Mouse (Mus musculus) granulocyte monocyte progenitor cell, adult 5-6 weeks (primary cell): Measurements from ENCODE around the gene Limd1. TPM values are rescaled to one million over a fixed set of nuclear protein-coding genes. Genes with fewer than 3 reads are reported as not detected.

Experiments
- ATAC-seq: replicated peaks from 2 replicates; pipeline ENCODE4 v1.8.0; 2016; ENCODE audit warnings: mild to moderate bottlenecking, moderate TSS enrichment, inconsistent platforms; ENCODE audit not compliant: poor library complexity, severe bottlenecking
- total RNA-seq, 2 experiments: library from RNA; stranded (forward) in 1 of 2; stranded (reverse) in 1 of 2; fragments of 200-712, 200-1000 nt in 1 of 2; fragments of >200 nt in 1 of 2; fragmentation: Nextera tagmentation in 1 of 2; gene quantifications; 2 replicates each; pipeline ENCODE4 v1.2.3; 2014 to 2017

Gene Limd1
- total RNA-seq, 2 experiments from 2014 or later, result 26.2 to 26.3 TPM

- peak; percentile 76 for ATAC-seq
These were observed 1.9 kb downstream of the Limd1 start for GRCm38 (mm10) chr9:123480253-123480921.

DNA sequence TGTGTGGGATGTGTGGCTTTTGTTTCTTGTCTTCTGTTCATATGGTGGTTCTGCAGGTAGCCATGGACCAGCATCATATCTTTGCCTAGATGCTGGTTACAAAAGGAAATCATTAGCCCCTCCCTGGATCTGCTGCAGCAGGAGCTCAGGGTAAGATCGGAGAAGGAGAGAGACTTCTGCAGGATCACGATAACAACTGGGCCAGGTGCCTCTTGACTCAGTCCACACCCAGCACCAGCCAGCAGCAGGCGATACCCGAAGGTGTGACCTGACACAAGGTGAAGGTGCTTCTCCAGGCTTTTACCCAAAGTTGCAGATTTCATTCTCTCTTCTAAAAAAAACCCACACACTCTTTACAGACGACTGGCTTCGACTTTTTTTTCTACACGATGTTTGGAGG lies 2.6 kb downstream of the Limd1 start:
- ATAC-seq, result no peak

DNA sequence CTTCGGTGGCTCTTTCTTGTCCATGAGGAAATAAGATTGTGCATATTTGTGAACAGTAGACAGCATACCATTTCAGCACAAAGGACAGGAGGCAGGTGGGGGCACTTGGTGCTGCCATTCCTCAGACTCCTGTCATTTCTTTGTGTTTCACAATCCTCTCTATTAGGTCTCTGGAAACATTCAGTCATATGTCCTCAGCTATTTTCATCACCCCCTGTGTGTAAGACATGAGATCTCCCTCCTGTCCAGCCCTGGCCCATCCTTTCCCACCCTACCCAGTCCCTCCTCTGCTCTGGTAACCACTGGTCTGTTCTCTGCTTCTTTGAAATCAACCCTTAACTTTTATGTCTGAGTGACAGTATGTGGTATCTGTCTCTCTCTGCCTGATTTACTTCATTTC lies 5.1 kb downstream of the Limd1 start:
- ATAC-seq, result no peak

DNA sequence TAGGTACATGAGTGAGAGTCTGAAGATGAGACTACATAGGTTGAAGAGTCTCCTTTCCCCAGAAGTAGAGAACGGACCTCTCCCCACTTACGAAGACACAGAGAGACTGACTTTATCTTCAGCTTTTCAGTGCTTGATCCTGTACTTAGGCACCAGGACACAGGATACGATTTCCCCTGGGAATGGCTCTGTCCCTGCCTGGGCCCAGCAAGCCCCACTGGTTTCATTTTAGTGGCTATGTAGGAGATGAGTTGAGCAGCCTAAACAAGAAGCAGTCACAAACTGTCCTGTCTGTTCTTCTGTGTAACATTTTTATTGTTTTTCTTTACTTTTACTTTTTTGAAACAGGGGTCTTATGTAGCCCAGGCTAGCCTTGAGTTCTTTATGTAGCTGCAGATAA lies 6.3 kb downstream of the Limd1 start:
- no peak for ATAC-seq

- no peak for ATAC-seq
These were observed 7.1 kb downstream of the Limd1 start for GRCm38 (mm10) chr9:123485561-123485960.

GRCm38 (mm10) chr9:123486635-123487034 lies 8.1 kb downstream of the Limd1 start:
- no peak for ATAC-seq

DNA sequence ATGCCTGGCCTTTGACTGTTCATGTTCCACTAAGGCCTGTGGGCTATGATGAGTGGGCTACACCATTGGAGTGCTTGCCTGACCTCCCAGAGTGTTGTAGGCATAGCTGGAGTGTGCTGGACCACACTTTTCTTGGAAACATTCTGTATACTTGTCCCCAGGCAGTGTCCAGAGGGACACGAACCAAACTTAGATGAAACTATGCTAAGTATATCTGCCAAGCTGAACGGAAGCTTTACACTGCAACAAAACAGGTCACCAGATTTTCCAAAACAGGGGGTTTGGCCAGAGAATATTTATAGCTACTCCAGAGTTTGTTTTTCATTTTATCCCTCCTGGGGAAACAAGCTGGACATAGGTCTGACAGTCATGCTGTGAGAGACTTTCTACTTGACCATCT lies 10.6 kb downstream of the Limd1 start:
- ATAC-seq, result no peak

GRCm38 (mm10) chr9:123489727-123490343 lies 11.3 kb downstream of the Limd1 start:
- ATAC-seq, result no peak

- ATAC-seq, result no peak
These were observed 12.4 kb downstream of the Limd1 start for GRCm38 (mm10) chr9:123490930-123491329.

DNA sequence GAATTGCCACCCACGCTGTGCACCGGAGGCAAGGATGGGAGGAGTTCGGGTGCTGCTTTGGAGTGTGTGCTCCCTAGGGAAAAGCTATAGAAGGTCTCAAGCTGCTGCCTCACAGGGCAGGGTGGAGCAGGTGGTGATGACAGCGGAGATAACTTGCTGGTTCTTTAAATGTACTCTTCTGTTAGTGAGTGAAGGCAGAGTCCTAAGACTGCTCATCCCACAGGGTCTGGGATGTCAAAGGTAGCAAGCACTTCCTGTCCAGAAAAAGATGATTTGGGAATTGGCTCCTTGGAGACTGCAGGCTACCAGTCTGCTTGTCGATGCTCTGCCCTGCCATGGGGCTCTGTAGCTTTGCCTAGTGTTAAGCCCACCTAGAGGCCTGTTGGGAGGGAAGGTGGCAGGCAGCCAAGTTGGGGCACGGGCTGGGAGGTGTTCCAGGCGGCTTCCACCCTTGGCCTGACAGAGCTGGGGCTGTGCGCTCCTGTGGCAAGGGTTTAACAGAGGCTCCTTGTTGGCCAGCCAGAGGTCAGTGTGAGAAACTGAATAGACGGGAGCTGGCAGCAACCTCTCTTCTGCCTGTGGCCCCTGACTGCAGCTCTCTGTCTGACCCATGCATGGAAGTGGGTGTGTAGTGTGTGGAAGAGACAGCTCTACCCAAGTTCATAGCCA lies 13.5 kb downstream of the Limd1 start:
- ATAC-seq, result no peak

DNA sequence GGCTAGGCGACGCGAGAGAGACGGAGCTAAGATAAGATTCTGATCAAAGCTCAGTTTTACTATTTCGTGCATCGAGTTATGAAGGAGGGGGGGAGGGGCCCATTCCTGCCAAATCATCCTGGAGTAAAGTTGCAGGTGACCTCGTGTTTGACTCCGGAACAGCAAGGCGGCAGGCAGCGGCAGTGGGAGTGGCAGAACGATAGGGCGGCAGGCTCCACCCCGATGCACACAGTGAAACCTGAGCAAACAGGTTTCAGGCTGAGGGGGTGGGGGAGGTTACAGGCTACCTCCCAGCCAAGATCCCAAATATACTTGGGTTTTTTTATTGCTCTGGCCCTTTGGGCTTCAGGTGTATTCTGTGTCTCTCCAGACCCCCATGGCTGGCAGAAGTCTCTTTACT lies 18.2 kb downstream of the Limd1 start:
- no peak for ATAC-seq

GRCm38 (mm10) chr9:123497906-123498305 lies 19.4 kb downstream of the Limd1 start:
- ATAC-seq, result peak; percentile 99

GRCm38 (mm10) chr9:123500480-123500879 lies 22.0 kb downstream of the Limd1 start:
- no peak for ATAC-seq

- ATAC-seq, result no peak
These were observed 24.8 kb downstream of the Limd1 start for GRCm38 (mm10) chr9:123503171-123503834.

DNA sequence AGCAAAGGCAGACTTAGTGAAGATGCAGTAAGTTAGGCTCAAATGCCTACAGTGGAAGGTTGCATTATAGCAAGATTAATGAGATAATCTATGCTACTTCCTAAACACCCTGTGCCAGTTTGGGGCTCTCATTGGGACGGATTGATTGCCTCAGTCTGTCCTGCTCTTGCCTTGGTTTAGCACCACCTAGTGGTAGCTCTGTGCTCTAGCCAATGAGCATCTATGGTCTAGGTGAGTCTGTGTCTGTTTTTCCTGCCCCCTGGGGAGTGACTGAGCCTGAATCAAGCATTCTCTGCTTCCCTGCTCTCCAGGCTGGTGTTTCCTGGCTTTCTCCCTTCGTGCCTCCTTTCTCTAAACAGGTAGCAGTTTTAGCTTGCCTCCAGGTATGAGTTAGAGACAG lies 25.8 kb downstream of the Limd1 start:
- peak; percentile 95 for ATAC-seq

- no peak for ATAC-seq
These were observed 27.1 kb downstream of the Limd1 start for GRCm38 (mm10) chr9:123505598-123505997.

DNA sequence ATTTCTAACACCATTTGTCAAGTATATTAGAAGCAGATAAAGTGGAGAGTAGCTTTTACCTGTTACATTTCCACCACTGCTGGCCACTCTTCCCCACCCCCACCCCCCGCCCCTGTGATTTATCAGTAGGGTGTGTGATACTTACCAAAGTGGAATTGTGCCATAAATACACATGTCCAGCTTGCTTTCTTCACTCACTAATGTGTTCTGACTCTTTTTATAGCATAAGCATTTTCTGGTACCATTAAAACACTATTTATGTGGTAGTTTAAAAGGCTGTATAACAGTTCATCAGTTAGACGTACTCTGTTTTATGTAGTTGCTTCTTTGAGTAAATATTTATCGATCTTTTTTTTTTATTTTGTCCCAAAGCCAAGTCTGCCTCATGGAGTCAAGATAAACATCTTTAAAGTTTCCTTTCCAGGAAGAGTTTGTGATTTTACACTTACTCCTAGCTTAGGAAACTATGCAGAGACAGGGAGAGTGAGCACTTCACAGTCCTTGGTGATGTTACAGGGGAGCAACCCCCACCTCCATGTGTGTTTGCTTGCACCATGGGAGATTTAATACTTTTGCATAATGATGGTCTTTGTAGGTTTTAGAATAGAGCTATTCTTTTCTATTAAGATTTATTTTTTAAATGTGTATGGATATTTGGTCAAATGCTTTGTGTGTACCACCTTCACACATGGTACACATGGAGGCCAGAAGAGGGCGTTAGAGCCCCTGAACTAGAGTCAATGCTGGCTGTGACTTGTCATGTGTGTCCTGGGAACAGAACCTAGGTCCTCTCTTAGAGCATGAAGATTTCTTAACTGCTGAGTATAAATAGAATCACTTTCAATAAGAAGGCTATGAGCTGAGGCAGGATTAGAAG lies 28.0 kb downstream of the Limd1 start:
- no peak for ATAC-seq

GRCm38 (mm10) chr9:123507380-123507779 lies 28.9 kb downstream of the Limd1 start:
- ATAC-seq, result no peak

DNA sequence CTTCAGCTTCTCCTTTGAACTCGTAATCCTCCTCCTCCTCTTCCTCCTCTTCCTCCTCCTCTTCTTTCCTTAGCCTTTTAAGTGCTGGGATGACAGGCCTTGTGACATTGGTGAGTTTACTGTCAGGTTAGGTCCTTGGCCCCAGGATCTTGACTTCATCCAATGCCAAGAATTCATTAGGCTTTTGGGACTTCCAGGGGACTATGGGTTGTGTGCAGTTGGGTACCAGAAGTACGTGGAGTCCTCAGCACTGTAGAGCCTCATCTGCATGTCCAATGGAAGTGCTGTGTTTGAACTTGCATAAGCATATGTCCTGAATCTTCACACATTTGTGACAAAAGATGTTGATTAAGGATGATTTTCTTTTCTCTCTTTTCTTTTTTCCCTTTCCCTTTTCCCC lies 30.5 kb downstream of the Limd1 start:
- no peak for ATAC-seq
